Mouse (Mus musculus) myocyte (in vitro differentiated cells): Measurements from ENCODE around the gene Tbc1d14.

ENCODE experiments used
- CEBPB ChIP-seq: IDR thresholded peaks from 2 replicates; pipeline ENCODE4 v1.6.1; 2011; ENCODE audit warnings: mild to moderate bottlenecking, moderate library complexity; ENCODE audit not compliant: poor library complexity, insufficient read depth, severe bottlenecking
- E2F4 ChIP-seq: IDR thresholded peaks from one replicate; pipeline ENCODE4 v1.6.1; 2011; ENCODE audit warnings: mild to moderate bottlenecking, control low read depth, moderate library complexity; ENCODE audit not compliant: insufficient read depth
- MAX ChIP-seq: IDR thresholded peaks from one replicate; pipeline ENCODE4 v1.6.1; 2011; ENCODE audit warnings: low read depth, mild to moderate bottlenecking, control low read depth
- MYOD1 ChIP-seq, 3 experiments: IDR thresholded peaks; one replicate each; pipeline ENCODE4 v1.6.1; 2011; ENCODE audit warnings: control low read depth in 2 of 3, low read depth in 2 of 3, mild to moderate bottlenecking in 2 of 3, moderate library complexity in 1 of 3; ENCODE audit not compliant: insufficient read length in 2 of 3, control insufficient read depth in 1 of 3
- MYOG ChIP-seq, 3 experiments: IDR thresholded peaks; one replicate each; pipeline ENCODE4 v1.6.1; 2011; ENCODE audit warnings: control low read depth in 2 of 3, low read depth in 2 of 3, mild to moderate bottlenecking in 2 of 3; ENCODE audit not compliant: insufficient read length in 2 of 3, control insufficient read depth in 1 of 3, insufficient read depth in 1 of 3
- POLR2A ChIP-seq: IDR thresholded peaks from one replicate; pipeline ENCODE4 v1.6.1; 2011; ENCODE audit warnings: low read depth, mild to moderate bottlenecking, control low read depth, moderate library complexity; ENCODE audit not compliant: insufficient read length
- POLR2AphosphoS2 ChIP-seq: IDR thresholded peaks from one replicate; pipeline ENCODE4 v1.6.1; 2011; ENCODE audit warnings: low read depth, control low read depth; ENCODE audit not compliant: insufficient read length
- REST ChIP-seq: IDR thresholded peaks from one replicate; pipeline ENCODE4 v1.6.1; 2011; ENCODE audit warnings: mild to moderate bottlenecking, control low read depth, moderate library complexity; ENCODE audit not compliant: insufficient read depth, insufficient read length
- SRF ChIP-seq: IDR thresholded peaks from one replicate; pipeline ENCODE4 v1.6.1; 2011; ENCODE audit warnings: low read depth; ENCODE audit not compliant: control insufficient read depth, insufficient read length
- TCF12 ChIP-seq: IDR thresholded peaks from one replicate; pipeline ENCODE4 v1.6.1; 2011; ENCODE audit warnings: mild to moderate bottlenecking, control low read depth; ENCODE audit not compliant: poor library complexity, insufficient read depth, severe bottlenecking
- USF1 ChIP-seq: IDR thresholded peaks from one replicate; pipeline ENCODE4 v1.6.1; 2011; ENCODE audit warnings: low read depth, mild to moderate bottlenecking, control low read depth, moderate library complexity

DNA sequence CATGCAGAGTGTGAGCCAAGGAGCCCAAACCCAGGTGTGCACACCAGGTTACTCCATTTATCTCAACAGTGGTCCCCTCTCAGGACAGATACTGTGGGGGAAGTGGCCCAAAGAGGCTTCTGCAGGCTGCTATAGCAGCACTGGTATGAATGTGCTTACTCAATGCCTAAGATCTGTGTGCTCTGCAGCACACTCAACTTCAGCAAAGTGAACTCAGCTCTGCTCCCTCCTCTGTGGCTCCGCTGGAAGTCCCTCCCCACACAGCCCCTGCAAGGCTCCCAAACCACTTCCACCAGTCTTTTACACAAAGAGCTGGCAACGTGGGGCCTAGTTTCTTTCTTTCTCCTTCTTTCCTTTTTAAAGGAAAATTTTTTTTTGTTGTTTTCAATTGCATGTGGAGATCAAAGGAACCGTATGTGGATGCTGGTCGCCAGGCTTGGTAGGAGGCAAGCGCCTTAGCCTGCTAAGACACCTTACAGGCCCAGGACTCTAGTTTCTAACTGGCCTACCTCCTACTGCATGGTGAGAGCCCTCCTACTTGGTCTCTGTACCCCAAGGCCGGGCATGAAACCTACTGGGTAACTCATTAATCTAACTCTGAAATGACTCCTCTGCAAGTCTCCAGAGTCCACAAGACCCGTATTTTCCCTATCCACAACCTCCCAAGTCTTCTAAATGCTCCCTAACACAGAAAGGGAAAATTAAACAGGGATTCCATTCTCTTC, 35.3 kb downstream of the Tbc1d14 start:
- no peak for TF ChIP-seq POLR2A
- no peak for TF ChIP-seq E2F4
- TF ChIP-seq POLR2AphosphoS2, result no peak
- TF ChIP-seq TCF12, result no peak
- TF ChIP-seq CEBPB, result no peak
- no peak for TF ChIP-seq MYOG (IDR thresholded peaks at IDR 0.05; ENCODE audit: control insufficient read depth in 1 of 3, insufficient read depth in 1 of 3, insufficient read length in 2 of 3, low read depth in 2 of 3)
- TF ChIP-seq USF1, result no peak
- TF ChIP-seq MAX, result no peak
- no peak for TF ChIP-seq REST
- no peak for TF ChIP-seq SRF
- TF ChIP-seq MYOD1 (IDR thresholded peaks at IDR 0.05; ENCODE audit: control insufficient read depth in 1 of 3, insufficient read length in 2 of 3, low read depth in 2 of 3), result no peak
